ENCODE assay signal across 10 mouse cellular contexts in the genomic region with DNA sequence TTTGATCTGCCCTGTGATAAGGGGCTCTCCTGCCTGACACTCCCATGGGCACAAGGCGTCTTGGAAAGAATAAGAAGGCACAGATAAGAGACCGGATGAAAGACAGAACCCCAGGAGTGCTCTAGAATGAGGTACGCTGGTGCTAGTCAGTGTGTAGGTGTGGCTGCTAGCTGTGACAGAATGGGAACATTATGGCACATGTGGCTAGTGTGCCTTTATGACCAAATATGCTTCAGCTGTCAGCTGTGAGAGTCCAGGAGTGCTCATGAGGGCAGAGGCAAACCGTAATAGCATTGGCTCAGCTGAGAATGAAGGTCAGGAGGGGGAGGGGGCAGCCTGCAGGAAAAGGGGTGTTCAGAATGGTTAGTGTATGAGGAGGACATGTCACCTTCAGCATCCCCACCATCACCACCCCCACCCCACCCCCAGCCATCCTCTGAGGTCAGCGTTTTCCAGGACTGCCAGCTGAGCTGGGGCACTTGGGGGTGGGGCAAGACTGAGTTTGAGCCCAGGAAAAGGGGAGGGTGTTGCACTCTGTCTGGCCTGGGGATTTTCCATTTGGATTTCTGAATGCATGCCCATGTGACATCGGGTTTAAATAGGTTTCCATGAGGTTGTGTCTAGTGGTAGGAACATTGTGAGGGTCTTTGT. TPM values are rescaled to one million over a fixed set of nuclear protein-coding genes. Genes with fewer than 3 reads are reported as not detected.
A peak's percentile ranks its signal among the peaks of the same experiment; 100 is the strongest.
DNase-seq lines count a peak whose midpoint lies in the region; ATAC-seq and TF ChIP-seq lines count a peak whose summit lies in the region.
"Had no signal": no experiment of that assay in that cellular context is flagged by ENCODE, and none has a peak within 500 bp of the region (broad histone marks: within the 10 kb centered on the region; RNA-seq: fewer than 3 reads in every experiment).

No protein-coding gene starts in this region.

- H3K36me3 ChIP-seq in lung, embryonic 14.5 days (ENCODE audit: insufficient read depth): no peaks in the 10 kb centered on the region
- no peaks in the 10 kb centered on the region for H3K36me3 ChIP-seq in intestine, postnatal 0 days (ENCODE audit: control insufficient read depth, insufficient read depth)
- no peaks in the 10 kb centered on the region for H3K36me3 ChIP-seq in thymus, adult 2 months (ENCODE audit: control insufficient read depth, insufficient read depth, low read length)
- H3K36me3 ChIP-seq: midbrain, embryonic 12.5 days had no signal

- H3K9me3 ChIP-seq in lung, embryonic 14.5 days (ENCODE audit: low read depth, low read length): no peaks in the 10 kb centered on the region
- no peaks in the 10 kb centered on the region for H3K9me3 ChIP-seq in intestine, postnatal 0 days (ENCODE audit: control insufficient read depth)
- H3K9me3 ChIP-seq: midbrain, embryonic 12.5 days had no signal

- ATAC-seq in lung, embryonic 14.5 days (ENCODE audit: insufficient read depth): no peak
- peak; percentile 28; the same call in 1 of the 2 replicates for ATAC-seq in intestine, postnatal 0 days

- TF ChIP-seq POLR2A in lung, adult 2 months (IDR thresholded peaks at IDR 0.05; ENCODE audit: borderline replicate concordance, extremely low read depth, low read depth, low read length): no peak
- TF ChIP-seq POLR2A in olfactory bulb, adult 2 months (IDR thresholded peaks at IDR 0.05; ENCODE audit: insufficient read depth, low read depth, low read length): no peak
- TF ChIP-seq POLR2A in thymus, adult 2 months (IDR thresholded peaks at IDR 0.05; ENCODE audit: control insufficient read depth, extremely low read depth, insufficient read depth, low read length, poor library complexity): no peak

- H3K27ac ChIP-seq in lung, embryonic 14.5 days (ENCODE audit: low read depth): peak overlapping the region; percentile 67; the same call in 1 of the 2 replicates
- no peak overlapping the region for H3K27ac ChIP-seq in intestine, postnatal 0 days (ENCODE audit: low read depth, low read length)
- peak overlapping the region; percentile 67 for H3K27ac ChIP-seq in olfactory bulb, adult 2 months (ENCODE audit: insufficient read depth, low read depth, low read length)
- H3K27ac ChIP-seq in thymus, adult 2 months (ENCODE audit: control insufficient read depth, insufficient read depth, low read length): no peak overlapping the region
- H3K27ac ChIP-seq: midbrain, embryonic 12.5 days had no signal

- WGBS in lung, embryonic 14.5 days: 26% methylated on average over 6 of the region's 6 CpGs
- 29% methylated on average over 6 of the region's 6 CpGs for WGBS in lung, adult 2 months
- WGBS in intestine, postnatal 0 days: 23% methylated on average over 6 of the region's 6 CpGs
- 35% methylated on average over 6 of the region's 6 CpGs for WGBS in olfactory bulb, adult 2 months
- 88% methylated on average over 6 of the region's 6 CpGs for WGBS in thymus, adult 2 months

- H3K9ac ChIP-seq in lung, embryonic 14.5 days: no peak overlapping the region
- no peak overlapping the region for H3K9ac ChIP-seq in intestine, postnatal 0 days (ENCODE audit: low read depth, low read length)
- H3K9ac ChIP-seq: midbrain, embryonic 12.5 days had no signal

- peaks cover 15% of the 10 kb centered on the region for H3K4me1 ChIP-seq in lung, embryonic 14.5 days (ENCODE audit: insufficient read depth)
- H3K4me1 ChIP-seq in lung, adult 2 months (ENCODE audit: control insufficient read depth, insufficient read depth, low read length): peaks cover 23% of the 10 kb centered on the region
- peaks cover 13% of the 10 kb centered on the region for H3K4me1 ChIP-seq in intestine, postnatal 0 days (replicated peaks; ENCODE audit: control insufficient read depth, insufficient read depth, low read length)
- peaks cover 20% of the 10 kb centered on the region for H3K4me1 ChIP-seq in olfactory bulb, adult 2 months (ENCODE audit: control insufficient read depth, insufficient read depth, low read length)
- peaks cover 20% of the 10 kb centered on the region for H3K4me1 ChIP-seq in thymus, adult 2 months (replicated peaks; ENCODE audit: control insufficient read depth, insufficient read depth, low read length)

- DNase-seq in lung, embryonic 14.5 days: no peak
- no peak for DNase-seq in lung, adult 2 months
- peak; percentile 90 for DNase-seq in cerebellum, adult 9-11 months
- DNase-seq in right cerebral cortex, postnatal 36 days (ENCODE audit: low spot score in 2 of 2): no peak
- no peak for DNase-seq in T-cell, adult 2 months (ENCODE audit: low spot score)
- DNase-seq in thymus, adult 2 months: no peak

- H3K4me3 ChIP-seq in lung, embryonic 14.5 days (ENCODE audit: low read depth, low read length): no peak overlapping the region
- H3K4me3 ChIP-seq in lung, adult 2 months (replicated peaks; ENCODE audit: extremely low read depth, low read depth, low read length): no peak overlapping the region
- H3K4me3 ChIP-seq in intestine, postnatal 0 days (ENCODE audit: low read depth, low read length): no peak overlapping the region
- no peak overlapping the region for H3K4me3 ChIP-seq in olfactory bulb, adult 2 months (ENCODE audit: insufficient read depth, low read depth, low read length)
- H3K4me3 ChIP-seq in thymus, adult 2 months (ENCODE audit: control insufficient read depth, insufficient read depth, low read length): no peak overlapping the region
- H3K4me3 ChIP-seq: midbrain, embryonic 12.5 days had no signal

- no peaks in the 10 kb centered on the region for H3K27me3 ChIP-seq in lung, embryonic 14.5 days (ENCODE audit: insufficient read depth, low read length)
- no peaks in the 10 kb centered on the region for H3K27me3 ChIP-seq in intestine, postnatal 0 days (replicated peaks; ENCODE audit: control insufficient read depth, insufficient read depth, low read length)
- H3K27me3 ChIP-seq in thymus, adult 2 months (ENCODE audit: control insufficient read depth, insufficient read depth, low read length): no peaks in the 10 kb centered on the region
- H3K27me3 ChIP-seq: midbrain, embryonic 12.5 days had no signal

- H3K4me2 ChIP-seq in lung, embryonic 14.5 days: no peak overlapping the region
- H3K4me2 ChIP-seq in intestine, postnatal 0 days (replicated peaks; ENCODE audit: low read depth): no peak overlapping the region
- H3K4me2 ChIP-seq: midbrain, embryonic 12.5 days had no signal

- no peak for TF ChIP-seq CTCF in lung, embryonic 14.5 days (IDR thresholded peaks at IDR 0.05; ENCODE audit: low read depth)
- TF ChIP-seq CTCF in lung, adult 2 months (IDR thresholded peaks at IDR 0.05; ENCODE audit: insufficient read depth, low read length): no peak
- no peak for TF ChIP-seq CTCF in intestine, postnatal 0 days (IDR thresholded peaks at IDR 0.05; ENCODE audit: low read depth)
- TF ChIP-seq CTCF in olfactory bulb, adult 2 months (IDR thresholded peaks at IDR 0.05; ENCODE audit: insufficient read depth, low read depth, low read length): no peak
- TF ChIP-seq CTCF in thymus, adult 2 months (IDR thresholded peaks at IDR 0.05; ENCODE audit: borderline replicate concordance, control insufficient read depth, extremely low read depth, insufficient read depth, low read length, poor library complexity): no peak

RNA-seq across cellular contexts. Expression of gene Gm49337, which starts 1.4 kb away (rescaled TPM):
- polyA plus RNA-seq in lung, embryonic 14.5 days (2014; fragmentation: Nextera tagmentation; extraction: Ambion mirVana): not detected in 2 replicates
- not detected in 2 replicates for polyA plus RNA-seq in lung, adult 2 months (2012; rRNA removed)
- not detected in 2 replicates for polyA plus RNA-seq in intestine, postnatal 0 days (2015; fragmentation: Nextera tagmentation; extraction: Ambion mirVana)
- polyA plus RNA-seq in olfactory bulb, adult 2 months (2012; ENCODE audit: insufficient read depth, insufficient read length, low replicate concordance, missing spikeins): not detected in 2 replicates
- not detected in 2 replicates for polyA plus RNA-seq in thymus, adult 2 months (2012; rRNA removed)
- polyA plus RNA-seq: gonadal fat pad, adult 2 months had no signal

RNA-seq across cellular contexts. Expression of gene 1700042G07Rik, which starts 1.4 kb away (rescaled TPM):
- not detected in 2 replicates for polyA plus RNA-seq in lung, embryonic 14.5 days (2014; fragmentation: Nextera tagmentation; extraction: Ambion mirVana)
- polyA plus RNA-seq in lung, adult 2 months (2012; rRNA removed): not detected in 2 replicates
- not detected in 2 replicates for polyA plus RNA-seq in intestine, postnatal 0 days (2015; fragmentation: Nextera tagmentation; extraction: Ambion mirVana)
- not detected in 2 replicates for polyA plus RNA-seq in olfactory bulb, adult 2 months (2012; ENCODE audit: insufficient read depth, insufficient read length, low replicate concordance, missing spikeins)
- not detected in 2 replicates for polyA plus RNA-seq in thymus, adult 2 months (2012; rRNA removed)
- polyA plus RNA-seq: midbrain, embryonic 12.5 days had no signal

RNA-seq across cellular contexts. Expression of gene Tspan1, which starts 7.2 kb away (rescaled TPM):
- 7.0 and 7.5 TPM in 2 replicates for polyA plus RNA-seq in lung, embryonic 14.5 days (2014; fragmentation: Nextera tagmentation; extraction: Ambion mirVana)
- polyA plus RNA-seq in lung, adult 2 months (2012; rRNA removed): 60.8 and 93.7 TPM in 2 replicates
- polyA plus RNA-seq in intestine, postnatal 0 days (2015; fragmentation: Nextera tagmentation; extraction: Ambion mirVana): 40.1 and 63.8 TPM in 2 replicates
- not detected in 2 replicates for polyA plus RNA-seq in olfactory bulb, adult 2 months (2012; ENCODE audit: insufficient read depth, insufficient read length, low replicate concordance, missing spikeins)
- 3.0 and 4.1 TPM in 2 replicates for polyA plus RNA-seq in thymus, adult 2 months (2012; rRNA removed)

RNA-seq across cellular contexts. Expression of gene Lurap1, which starts 23.5 kb away (rescaled TPM):
- 2.5 and 3.4 TPM in 2 replicates for polyA plus RNA-seq in lung, embryonic 14.5 days (2014; fragmentation: Nextera tagmentation; extraction: Ambion mirVana)
- polyA plus RNA-seq in lung, adult 2 months (2012; rRNA removed): 3.7 and 5.7 TPM in 2 replicates
- 0.56 and 0.68 TPM in 2 replicates for polyA plus RNA-seq in intestine, postnatal 0 days (2015; fragmentation: Nextera tagmentation; extraction: Ambion mirVana)
- not detected in 2 replicates for polyA plus RNA-seq in olfactory bulb, adult 2 months (2012; ENCODE audit: insufficient read depth, insufficient read length, low replicate concordance, missing spikeins)
- polyA plus RNA-seq in thymus, adult 2 months (2012; rRNA removed): 0.88 and 1.1 TPM in 2 replicates

RNA-seq across cellular contexts. Expression of gene Pik3r3, which starts 46.8 kb away (rescaled TPM):
- polyA plus RNA-seq in lung, embryonic 14.5 days (2014; fragmentation: Nextera tagmentation; extraction: Ambion mirVana): 26.4 and 28.7 TPM in 2 replicates
- polyA plus RNA-seq in lung, adult 2 months (2012; rRNA removed): 23.5 and 23.8 TPM in 2 replicates
- 2.9 and 3.5 TPM in 2 replicates for polyA plus RNA-seq in intestine, postnatal 0 days (2015; fragmentation: Nextera tagmentation; extraction: Ambion mirVana)
- polyA plus RNA-seq in olfactory bulb, adult 2 months (2012; ENCODE audit: insufficient read depth, insufficient read length, low replicate concordance, missing spikeins): not detected in 2 replicates
- 26.0 and 26.3 TPM in 2 replicates for polyA plus RNA-seq in thymus, adult 2 months (2012; rRNA removed)

Comparison
In these comparisons a context has a peak if more than half of its experiments do, and no peak if none do; other contexts are left out.
1. H3K27ac ChIP-seq: peak in lung, embryonic 14.5 days (single experiment) and olfactory bulb, adult 2 months (single experiment); none in intestine, postnatal 0 days (single experiment) and thymus, adult 2 months (single experiment).